Mouse (Mus musculus) ES-E14 (cell line): ENCODE measurements around the gene Rnf130. TPM values are rescaled to one million over a fixed set of nuclear protein-coding genes. Genes with fewer than 3 reads are reported as not detected.
A peak's percentile ranks its signal among the peaks of the same experiment; 100 is the strongest.

Source experiments
- DNase-seq: peaks from one replicate; pipeline ENCODE4 v3.0.0-alpha.2; 2013; ENCODE audit warnings: low read depth, low spot score
- H3K27ac ChIP-seq: 2 replicates; pipeline ENCODE4 v1.5.1; 2012; ENCODE audit warnings: low read depth, mild to moderate bottlenecking, low read length, moderate library complexity, mixed read lengths; ENCODE audit not compliant: poor library complexity, insufficient read depth, severe bottlenecking
- H3K36me3 ChIP-seq: 2 replicates; pipeline ENCODE4 v1.6.1; 2012; ENCODE audit warnings: mild to moderate bottlenecking, low read length, moderate library complexity, mixed read lengths; ENCODE audit not compliant: control insufficient read depth, poor library complexity, insufficient read depth, severe bottlenecking
- H3K4me1 ChIP-seq, 2 experiments: fragments of 150-350 bp in 1 of 2; sonication (generic) in 1 of 2; 2 replicates each; pipeline ENCODE4 v1.6.1; 2012; ENCODE audit warnings: low read length in 2 of 2, mild to moderate bottlenecking in 1 of 2, mixed read lengths in 1 of 2; ENCODE audit not compliant: control insufficient read depth in 2 of 2, insufficient read depth in 2 of 2, poor library complexity in 1 of 2
- H3K4me3 ChIP-seq, 2 experiments: fragments of 150-350 bp in 1 of 2; sonication (generic) in 1 of 2; 2 replicates each; pipeline ENCODE4 v1.5.1; 2012; ENCODE audit warnings: low read length in 2 of 2, low read depth in 1 of 2, mild to moderate bottlenecking in 1 of 2, mixed read lengths in 1 of 2; ENCODE audit not compliant: insufficient read depth in 1 of 2, poor library complexity in 1 of 2, severe bottlenecking in 1 of 2
- H3K9ac ChIP-seq: 2 replicates; pipeline ENCODE4 v1.6.1; 2012; ENCODE audit warnings: low read depth, mild to moderate bottlenecking, low read length, mixed read lengths; ENCODE audit not compliant: poor library complexity, insufficient read depth, severe bottlenecking
- H3K9me3 ChIP-seq: fragments of 150-350 bp; sonication (generic); 2 replicates; pipeline ENCODE4 v1.6.1; 2012; ENCODE audit warnings: low read depth, mild to moderate bottlenecking, low read length; ENCODE audit not compliant: control insufficient read depth, insufficient read depth
- CHD2 ChIP-seq: IDR thresholded peaks from 2 replicates; pipeline ENCODE4 v1.6.1; 2014; ENCODE audit warnings: mild to moderate bottlenecking, low read depth, low read length, inconsistent platforms
- HCFC1 ChIP-seq: IDR thresholded peaks from 2 replicates; pipeline ENCODE4 v1.6.1; 2012; ENCODE audit warnings: low read length, inconsistent platforms, borderline replicate concordance; ENCODE audit not compliant: insufficient read depth
- MAFK ChIP-seq: IDR thresholded peaks from 2 replicates; pipeline ENCODE4 v1.6.1; 2014; ENCODE audit warnings: mild to moderate bottlenecking, low read depth, low read length, inconsistent platforms; ENCODE audit not compliant: insufficient read depth
- ZC3H11A ChIP-seq: IDR thresholded peaks from 2 replicates; pipeline ENCODE4 v1.6.1; 2012; ENCODE audit warnings: low read depth, mild to moderate bottlenecking, inconsistent platforms, low read length, borderline replicate concordance
- ZNF384 ChIP-seq: IDR thresholded peaks from 2 replicates; pipeline ENCODE4 v1.6.1; 2012; ENCODE audit warnings: low read depth, low read length, inconsistent platforms
- in situ Hi-C, 2 experiments: fragments of 600-800 bp; cut with MboI; formaldehyde crosslinking; loops; one replicate each; pipeline ENCODE4 v1.15.1; 2025; ENCODE audit warnings: low sequenced_read_pairs in 2 of 2, inconsistent platforms in 1 of 2; ENCODE audit not compliant: unreplicated experiment in 2 of 2
- total RNA-seq: library from RNA; depleted of rRNA; stranded (reverse); fragments of 300-350 nt; gene quantifications from 2 replicates; pipeline ENCODE4 v1.2.3, GENCODE M21; 2012

Rnf130 gene
- total RNA-seq, 1 experiment, result 25.0 TPM

DNA sequence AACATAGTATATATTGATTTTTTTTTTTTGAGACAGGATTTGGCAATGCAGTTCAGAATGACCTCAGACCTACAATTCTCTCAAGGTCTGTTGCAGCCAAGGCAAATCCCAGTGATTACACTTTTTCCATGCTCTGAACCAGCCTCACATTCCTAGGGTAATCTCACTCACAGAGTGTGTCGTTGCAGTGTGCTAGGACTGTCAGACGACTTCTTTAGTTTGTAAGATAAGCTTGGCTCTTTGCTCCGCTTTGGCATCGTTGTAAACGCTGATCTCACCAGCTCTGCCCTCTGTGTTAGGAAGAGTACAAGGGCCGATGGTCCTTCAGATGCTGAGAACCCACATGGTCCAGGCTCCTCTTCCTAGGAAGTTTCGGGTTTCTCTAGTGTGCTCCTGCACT, 80.9 kb downstream of the Rnf130 start:
- DNase-seq, result no peak
- H3K4me3 ChIP-seq, result no peak overlapping the region
- no peaks in the 10 kb centered on the region for H3K9me3 ChIP-seq
- no peaks in the 10 kb centered on the region for H3K4me1 ChIP-seq
- no peaks in the 10 kb centered on the region for H3K36me3 ChIP-seq
- no peak overlapping the region for H3K27ac ChIP-seq
- H3K9ac ChIP-seq, result no peak overlapping the region
- in situ Hi-C loops, result no loop called here
- no peak for TF ChIP-seq MAFK
- no peak for TF ChIP-seq HCFC1
- TF ChIP-seq ZNF384, result no peak
- TF ChIP-seq ZC3H11A, result no peak
- TF ChIP-seq CHD2, result no peak

DNA sequence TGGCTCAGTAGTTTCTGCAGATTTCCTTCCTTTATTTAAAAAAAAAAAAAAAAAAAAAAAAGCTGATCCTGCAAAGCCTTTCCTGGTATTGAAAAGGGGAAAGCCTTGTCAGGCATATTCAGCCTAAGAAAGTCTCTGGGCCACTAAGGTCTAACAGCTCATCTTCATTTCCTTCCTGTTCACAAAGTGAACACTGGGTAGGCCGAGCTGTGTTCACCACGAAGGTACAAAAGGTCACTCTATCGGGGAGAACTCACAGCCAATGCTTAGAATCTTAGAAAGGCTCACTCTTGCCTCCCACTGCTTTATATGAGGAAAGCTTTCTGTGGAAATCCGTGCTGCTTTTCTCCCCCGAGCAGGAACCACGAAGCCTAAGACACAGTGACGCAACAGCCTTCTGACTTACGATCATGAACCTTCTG, 83.7 kb downstream of the Rnf130 start:
- Histone ChIP-seq H3K27ac (no peak overlapping the region), H3K4me1 (no peaks in the 10 kb centered on the region), H3K9me3 (no peaks in the 10 kb centered on the region), H3K9ac (no peak overlapping the region), H3K4me3 (no peak overlapping the region), H3K36me3 (no peaks in the 10 kb centered on the region)
- no peak for DNase-seq
- in situ Hi-C loops, result no loop called here
- TF ChIP-seq ZC3H11A (no peak), ZNF384 (no peak), CHD2 (no peak), HCFC1 (no peak), MAFK (no peak)

DNA sequence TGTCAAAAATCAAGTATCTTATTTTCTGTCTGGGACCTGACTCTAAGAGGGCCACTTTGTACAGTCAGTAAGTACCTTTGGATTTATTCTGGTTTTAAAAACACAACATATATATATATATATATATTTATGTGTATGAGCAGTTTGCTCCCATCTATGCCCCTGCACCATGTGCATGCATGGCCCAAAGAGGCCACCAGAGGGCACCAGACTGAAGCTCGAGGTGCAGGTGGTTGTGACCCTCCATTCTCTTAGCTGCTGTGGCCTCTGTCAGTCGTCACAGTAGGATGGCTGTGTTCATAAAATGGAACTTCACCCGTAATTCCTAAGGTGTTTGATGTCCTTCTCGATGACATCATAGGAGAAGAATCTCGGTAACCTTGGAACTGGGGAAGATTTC, 89.2 kb downstream of the Rnf130 start:
- 0 out of 2 replicates have a peak, but pooled peaks have one; percentile 32 for TF ChIP-seq ZC3H11A
- TF ChIP-seq CHD2, result no peak
- Histone ChIP-seq H3K4me1 (no peaks in the 10 kb centered on the region), H3K4me3 (no peak overlapping the region), H3K36me3 (no peaks in the 10 kb centered on the region), H3K27ac (no peak overlapping the region), H3K9ac (no peak overlapping the region), H3K9me3 (no peaks in the 10 kb centered on the region)
- DNase-seq, result peak; percentile 65
- in situ Hi-C loops, result no loop called here

DNA sequence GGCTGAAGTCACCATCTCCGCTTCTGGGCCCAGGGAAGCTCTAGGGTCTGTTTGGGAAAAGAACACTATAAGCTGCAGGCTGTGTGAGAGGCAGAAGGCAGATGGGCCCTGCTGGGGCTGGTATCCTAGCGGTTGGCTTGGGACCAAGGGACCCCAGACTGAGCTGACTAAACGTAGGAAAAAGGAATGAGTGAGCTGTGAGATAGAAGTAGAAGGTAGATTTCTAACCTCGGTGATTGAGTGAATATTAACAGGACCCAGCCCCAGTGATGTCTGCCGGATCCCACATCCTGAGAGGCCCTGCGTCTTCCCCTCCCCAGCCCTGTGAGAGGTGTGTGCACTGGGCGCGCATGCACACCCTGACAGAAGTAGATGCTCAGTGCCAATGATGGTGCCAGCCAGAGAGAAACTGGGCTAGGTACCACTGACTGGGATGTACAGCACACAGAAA, 97.5 kb downstream of the Rnf130 start:
- no peak for DNase-seq

DNA sequence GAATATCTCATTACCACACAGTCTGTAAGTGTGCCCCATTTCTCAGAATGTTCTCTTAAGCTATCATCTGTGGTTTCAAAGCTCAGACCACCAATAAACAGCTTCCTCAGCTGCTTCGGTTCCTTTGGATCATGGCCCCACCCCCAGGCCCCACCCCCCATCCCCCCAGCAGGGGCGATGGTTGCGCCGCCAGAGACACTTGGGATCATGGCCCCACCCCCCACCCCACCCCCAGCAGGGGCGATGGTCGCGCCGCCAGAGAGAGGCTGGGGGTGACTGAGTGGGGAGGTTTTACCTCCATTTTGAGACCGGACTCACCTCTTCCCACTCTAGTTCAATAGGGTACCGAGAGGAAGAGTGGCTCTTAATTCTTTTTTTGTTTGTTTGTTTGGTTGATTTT, 102.6 kb downstream of the Rnf130 start:
- Histone ChIP-seq H3K4me3 (peak overlapping the region in 1 of 2 experiments; percentile 44; a peak in 1 of 4 replicates), H3K9ac (no peak overlapping the region), H3K9me3 (no peaks in the 10 kb centered on the region), H3K27ac (no peak overlapping the region), H3K36me3 (no peaks in the 10 kb centered on the region), H3K4me1 (peaks cover 0 to 8% of the 10 kb centered on the region in 2 experiments; a peak in 1 of 4 replicates)
- DNase-seq, result peak; percentile 21
- no peak for TF ChIP-seq HCFC1
- TF ChIP-seq ZC3H11A, result no peak
- no peak for TF ChIP-seq MAFK
- no peak for TF ChIP-seq CHD2
- TF ChIP-seq ZNF384, result no peak
- in situ Hi-C loops, result no loop called here

More for the DNA sequence above, 97.5 kb downstream of the Rnf130 start:
- Histone ChIP-seq H3K4me3 (no peak overlapping the region), H3K9me3 (no peaks in the 10 kb centered on the region), H3K36me3 (no peaks in the 10 kb centered on the region; the same call in 1 of the 2 replicates), H3K4me1 (no peaks in the 10 kb centered on the region), H3K9ac (no peak overlapping the region), H3K27ac (no peak overlapping the region)
- TF ChIP-seq ZNF384 (no peak), HCFC1 (no peak), CHD2 (no peak), MAFK (no peak)
- in situ Hi-C loops, result no loop called here
